28 mouse cellular contexts compared by ENCODE assay signal in genomic region chr8:84060245-84060644, GRCm38 (mm10). TPM values are rescaled to one million over a fixed set of nuclear protein-coding genes. Genes with fewer than 3 reads are reported as not detected.
"Had no signal": no experiment of that assay in that cellular context is flagged by ENCODE, and none has a peak within 500 bp of the region (broad histone marks: within the 10 kb centered on the region; RNA-seq: fewer than 3 reads in every experiment).

No protein-coding gene starts in this region.

- H3K4me2 ChIP-seq: lung, embryonic 15.5 days; midbrain, embryonic 12.5 days; midbrain, embryonic 15.5 days; neural tube, embryonic 13.5 days had no signal

- H3K4me1 ChIP-seq: lung, embryonic 15.5 days; midbrain, embryonic 12.5 days; midbrain, embryonic 15.5 days had no signal

- H3K4me3 ChIP-seq: layer of hippocampus, adult 2 months; left cerebral cortex, adult 2 months; lung, embryonic 15.5 days; midbrain, embryonic 12.5 days; midbrain, embryonic 15.5 days; neural tube, embryonic 13.5 days had no signal

- H3K27me3 ChIP-seq: lung, embryonic 15.5 days; midbrain, embryonic 12.5 days; midbrain, embryonic 15.5 days had no signal

- H3K27ac ChIP-seq: hindbrain, postnatal 0 days; kidney, postnatal 0 days; layer of hippocampus, adult 2 months; left cerebral cortex, adult 2 months; lung, embryonic 15.5 days; midbrain, embryonic 12.5 days; midbrain, embryonic 15.5 days; neural tube, embryonic 13.5 days had no signal

- ATAC-seq: hindbrain, postnatal 0 days; inflammation-experienced regulatory T-cells, adult 6 months; intestine, postnatal 0 days; midbrain, embryonic 15.5 days had no signal

- H3K9ac ChIP-seq: lung, embryonic 15.5 days; midbrain, embryonic 12.5 days; midbrain, embryonic 15.5 days; neural tube, embryonic 13.5 days had no signal

- H3K36me3 ChIP-seq: lung, embryonic 15.5 days; midbrain, embryonic 12.5 days; midbrain, embryonic 15.5 days; neural tube, embryonic 13.5 days had no signal

- DNase-seq: kidney, adult 2 months; kidney, postnatal 4 days; layer of hippocampus, adult 9-11 months; layer of hippocampus, postnatal 36 days; lung, adult 18-20 months; lung, postnatal 10 days; lung, postnatal 36 days; retina, postnatal 1 day; right cerebral cortex, postnatal 25 days; spleen, adult 18-20 months; thymus, adult 18-20 months; thymus, postnatal 36 days had no signal

- H3K9me3 ChIP-seq: lung, embryonic 15.5 days; midbrain, embryonic 12.5 days; midbrain, embryonic 15.5 days; neural tube, embryonic 13.5 days had no signal

RNA-seq across cellular contexts. Expression of gene Rln3, which starts 15.4 kb away (rescaled TPM):
- total RNA-seq: layer of hippocampus, adult 2 months; layer of hippocampus, postnatal 36 days; left cerebral cortex, adult 2 months; left cerebral cortex, postnatal 10 days; left cerebral cortex, postnatal 36 days; neutrophil, adult 5-6 weeks had no signal
- polyA plus RNA-seq: intestine, postnatal 0 days; kidney, embryonic 14.5 days; kidney, postnatal 0 days; limb, embryonic 11.5 days; limb, embryonic 14.5 days; lung, embryonic 15.5 days; midbrain, embryonic 12.5 days; neural tube, embryonic 13.5 days had no signal
